Mouse (Mus musculus): ENCODE data around the gene Cdr2l. TPM values are rescaled to one million over a fixed set of nuclear protein-coding genes. Genes with fewer than 3 reads are reported as not detected.
"Not testable (repeated sequence)": the region's sequence is repeated elsewhere in the genome, so short reads cannot be mapped to it uniquely, and the experiment has no call there.

Gene Cdr2l
- polyA plus RNA-seq, 1 experiment from 2014 or later: 14.1 TPM

DNA sequence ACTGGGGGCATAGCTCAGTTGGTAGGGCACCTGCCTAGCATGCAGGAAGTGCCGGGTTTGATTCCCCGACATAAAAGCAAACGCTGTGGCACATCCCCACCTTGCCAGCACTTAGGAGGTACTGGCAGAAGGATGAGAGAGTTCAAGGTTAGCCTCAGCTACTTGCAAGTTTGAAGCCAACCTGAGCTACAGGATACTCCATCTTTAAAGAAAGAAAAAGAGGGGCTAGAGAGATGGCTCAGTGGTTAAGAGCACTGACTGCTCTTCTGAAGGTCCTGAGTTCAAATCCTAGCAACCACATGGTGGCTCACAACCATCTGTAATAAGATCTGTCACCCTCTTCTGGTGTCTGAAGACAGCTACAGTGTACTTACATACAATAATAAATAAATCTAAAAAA, 5.1 kb downstream of the Cdr2l start:
- Histone ChIP-seq H3K4me1 (peaks cover 38% of the 10 kb centered on the region), H3K36me3 (peaks cover 18% of the 10 kb centered on the region)
- H3K9me3 ChIP-seq; H3K4me3 ChIP-seq; H3K9ac ChIP-seq; H3K27me3 ChIP-seq; H3K4me2 ChIP-seq; H3K27ac ChIP-seq; ATAC-seq (ENCODE audit: insufficient number of reproducible peaks, insufficient read depth, low FRiP score, low TSS enrichment, low read depth): not testable (repeated sequence)
- 90% methylated on average over 3 of the region's 3 CpGs for WGBS

DNA sequence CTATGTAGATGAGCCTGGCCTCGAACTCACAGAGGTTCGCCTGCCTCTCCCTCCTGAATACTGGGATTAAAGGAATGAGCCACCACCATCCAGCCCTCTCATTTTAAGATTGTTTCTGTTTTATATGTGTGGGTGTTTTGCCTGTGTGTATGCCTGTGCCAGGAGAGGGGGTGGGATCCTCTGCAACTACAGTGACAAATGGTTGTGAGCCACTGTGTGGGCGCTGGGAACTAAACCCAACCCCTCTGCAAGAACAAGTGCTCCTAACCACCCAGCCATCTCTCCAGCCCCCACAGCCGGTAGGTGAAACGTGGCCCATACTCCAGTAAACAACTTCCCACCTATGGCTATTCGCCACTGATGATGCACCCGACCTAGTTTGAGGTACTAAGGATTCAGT, 9.6 kb downstream of the Cdr2l start:
- ATAC-seq (ENCODE audit: insufficient number of reproducible peaks, insufficient read depth, low FRiP score, low TSS enrichment, low read depth): no peak
- Histone ChIP-seq H3K4me2 (no peak overlapping the region), H3K4me3 (no peak overlapping the region), H3K27ac (no peak overlapping the region), H3K27me3 (no peaks in the 10 kb centered on the region), H3K9ac (no peak overlapping the region), H3K36me3 (peaks cover 61% of the 10 kb centered on the region), H3K4me1 (no peaks in the 10 kb centered on the region), H3K9me3 (no peaks in the 10 kb centered on the region)
- WGBS: 92% methylated on average over 7 of the region's 7 CpGs

DNA sequence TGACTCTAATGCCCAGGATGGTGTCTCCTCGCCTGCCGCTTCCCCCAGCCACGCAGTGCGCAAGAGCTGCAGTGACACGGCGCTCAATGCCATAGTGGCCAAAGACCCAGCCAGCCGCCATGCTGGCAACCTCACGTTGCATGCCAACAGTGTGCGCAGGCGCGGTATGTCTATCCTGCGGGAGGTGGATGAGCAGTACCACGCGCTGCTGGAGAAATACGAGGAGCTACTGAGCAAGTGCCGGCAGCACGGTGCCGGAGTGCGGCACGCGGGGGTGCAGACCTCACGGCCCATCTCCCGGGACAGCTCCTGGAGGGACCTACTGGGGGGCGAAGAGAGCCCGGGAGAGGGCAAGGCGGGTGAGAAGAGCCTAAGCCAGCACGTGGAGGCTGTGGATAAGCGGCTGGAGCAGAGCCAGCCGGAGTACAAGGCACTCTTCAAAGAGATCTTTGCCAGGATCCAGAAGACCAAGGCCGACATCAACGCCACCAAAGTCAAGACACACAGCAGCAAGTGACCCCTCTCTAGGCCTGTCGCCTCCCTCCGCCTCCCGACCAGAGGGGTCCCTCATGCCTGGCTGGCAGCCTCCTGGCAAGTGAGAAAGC, 12.1 kb downstream of the Cdr2l start:
- ATAC-seq (ENCODE audit: insufficient number of reproducible peaks, insufficient read depth, low FRiP score, low TSS enrichment, low read depth): no peak
- Histone ChIP-seq H3K9ac (no peak overlapping the region), H3K27ac (no peak overlapping the region)

DNA sequence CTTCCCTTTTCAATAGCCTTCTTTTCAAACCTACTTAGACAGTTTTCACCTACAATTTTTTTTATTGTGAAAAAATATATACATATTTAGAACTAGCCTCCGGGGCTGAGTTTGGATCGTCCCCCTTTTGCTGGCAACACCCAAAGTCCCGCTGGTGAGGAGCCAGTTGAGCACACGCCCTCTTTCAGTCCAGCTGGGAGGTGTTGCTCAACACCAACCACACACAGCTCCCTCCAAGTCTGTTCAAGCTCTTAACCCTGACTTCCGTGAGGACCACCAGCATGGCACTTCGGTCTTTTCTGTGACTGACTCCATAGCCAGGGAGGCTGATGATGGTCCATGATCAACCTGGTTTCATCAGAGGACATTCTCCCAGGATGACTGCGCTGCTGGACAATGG, 16.4 kb downstream of the Cdr2l start:
- 71% methylated on average over 7 of the region's 7 CpGs for WGBS
- Histone ChIP-seq H3K9me3 (no peaks in the 10 kb centered on the region), H3K4me2 (no peak overlapping the region), H3K27ac (no peak overlapping the region), H3K9ac (no peak overlapping the region), H3K4me3 (no peak overlapping the region), H3K4me1 (peaks cover 6% of the 10 kb centered on the region), H3K36me3 (peaks cover 34% of the 10 kb centered on the region), H3K27me3 (no peaks in the 10 kb centered on the region)
- no peak for ATAC-seq (ENCODE audit: insufficient number of reproducible peaks, insufficient read depth, low FRiP score, low TSS enrichment, low read depth)

More for the DNA sequence above, 12.1 kb downstream of the Cdr2l start:
- peaks cover 63% of the 10 kb centered on the region for H3K36me3 ChIP-seq
- no peaks in the 10 kb centered on the region for H3K27me3 ChIP-seq
- no peak overlapping the region; the same call in 1 of the 2 replicates for H3K4me2 ChIP-seq
- no peaks in the 10 kb centered on the region for H3K9me3 ChIP-seq
- WGBS: 70% methylated on average over 34 of the region's 34 CpGs
- no peaks in the 10 kb centered on the region for H3K4me1 ChIP-seq
- no peak overlapping the region for H3K4me3 ChIP-seq

DNA sequence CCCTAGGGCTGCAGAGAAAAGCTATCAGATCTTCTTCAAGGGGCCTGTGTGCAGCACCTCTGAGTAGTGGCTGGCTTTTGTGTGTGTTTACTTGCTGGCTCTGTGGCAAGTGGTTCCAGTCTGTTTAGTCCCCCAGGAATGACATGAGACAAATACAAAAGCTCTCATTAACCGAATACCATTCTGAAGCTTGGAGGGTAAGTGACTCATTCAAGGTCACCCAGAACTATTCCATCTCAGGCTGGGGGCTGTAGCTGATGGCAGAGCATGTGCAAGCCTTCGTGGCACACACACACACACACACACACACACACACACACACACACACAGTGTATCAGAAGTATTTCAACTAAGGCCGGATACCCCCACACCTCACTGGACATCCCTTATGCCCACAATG, 18.4 kb downstream of the Cdr2l start:
- H3K27me3 ChIP-seq: no peaks in the 10 kb centered on the region

DNA sequence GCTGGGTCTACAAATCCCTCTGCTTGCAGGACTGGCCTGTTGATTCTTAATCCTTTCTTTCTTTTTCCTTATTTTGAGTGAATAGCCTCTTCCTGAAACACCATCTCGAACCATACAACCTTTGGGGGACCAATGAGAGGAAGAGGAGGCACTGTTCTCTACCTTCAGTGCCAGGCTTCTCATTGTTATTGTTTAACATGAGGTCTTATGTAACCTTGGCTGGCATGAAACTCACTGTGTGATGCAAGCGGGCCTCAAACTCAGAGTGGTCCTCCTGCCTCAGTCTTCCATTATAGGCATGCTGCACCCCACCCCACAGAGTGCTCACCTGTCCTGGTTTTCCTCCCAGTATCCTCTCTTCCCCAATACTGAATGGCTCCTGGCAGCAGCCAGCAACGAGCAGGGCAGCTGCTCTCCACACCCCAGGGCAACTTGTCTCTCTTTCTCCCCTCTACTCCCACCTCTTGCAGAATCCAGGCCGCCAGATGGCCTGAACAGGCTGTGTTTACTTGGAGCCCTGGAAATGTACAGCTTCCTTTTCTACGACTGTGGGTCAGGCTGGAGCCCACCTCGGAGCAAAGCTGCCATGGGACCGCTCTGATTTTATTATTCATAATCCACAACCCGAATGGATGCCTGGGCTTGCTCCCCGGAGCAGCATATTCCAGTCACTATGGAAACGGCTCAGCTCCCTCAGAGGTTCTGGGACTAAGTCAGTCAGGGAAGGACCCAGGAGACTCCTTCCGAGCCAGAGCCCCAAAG, 19.1 kb downstream of the Cdr2l start:
- Histone ChIP-seq H3K4me2 (no peak overlapping the region), H3K9ac (no peak overlapping the region), H3K4me1 (peaks cover 16% of the 10 kb centered on the region), H3K27ac (no peak overlapping the region), H3K4me3 (no peak overlapping the region), H3K9me3 (no peaks in the 10 kb centered on the region), H3K27me3 (no peaks in the 10 kb centered on the region), H3K36me3 (peaks cover 9% of the 10 kb centered on the region)
- ATAC-seq (ENCODE audit: insufficient number of reproducible peaks, insufficient read depth, low FRiP score, low TSS enrichment, low read depth): no peak
- 48% methylated on average over 11 of the region's 11 CpGs for WGBS

More for the DNA sequence above, 18.4 kb downstream of the Cdr2l start:
- peaks cover 16% of the 10 kb centered on the region for H3K4me1 ChIP-seq
- peaks cover 14% of the 10 kb centered on the region for H3K36me3 ChIP-seq
- H3K9ac ChIP-seq: no peak overlapping the region
- no peak for ATAC-seq (ENCODE audit: insufficient number of reproducible peaks, insufficient read depth, low FRiP score, low TSS enrichment, low read depth)
- H3K4me2 ChIP-seq: no peak overlapping the region
- H3K9me3 ChIP-seq: no peaks in the 10 kb centered on the region
- H3K27ac ChIP-seq: no peak overlapping the region
- H3K4me3 ChIP-seq: no peak overlapping the region
- 67% methylated on average over 3 of the region's 3 CpGs for WGBS

DNA sequence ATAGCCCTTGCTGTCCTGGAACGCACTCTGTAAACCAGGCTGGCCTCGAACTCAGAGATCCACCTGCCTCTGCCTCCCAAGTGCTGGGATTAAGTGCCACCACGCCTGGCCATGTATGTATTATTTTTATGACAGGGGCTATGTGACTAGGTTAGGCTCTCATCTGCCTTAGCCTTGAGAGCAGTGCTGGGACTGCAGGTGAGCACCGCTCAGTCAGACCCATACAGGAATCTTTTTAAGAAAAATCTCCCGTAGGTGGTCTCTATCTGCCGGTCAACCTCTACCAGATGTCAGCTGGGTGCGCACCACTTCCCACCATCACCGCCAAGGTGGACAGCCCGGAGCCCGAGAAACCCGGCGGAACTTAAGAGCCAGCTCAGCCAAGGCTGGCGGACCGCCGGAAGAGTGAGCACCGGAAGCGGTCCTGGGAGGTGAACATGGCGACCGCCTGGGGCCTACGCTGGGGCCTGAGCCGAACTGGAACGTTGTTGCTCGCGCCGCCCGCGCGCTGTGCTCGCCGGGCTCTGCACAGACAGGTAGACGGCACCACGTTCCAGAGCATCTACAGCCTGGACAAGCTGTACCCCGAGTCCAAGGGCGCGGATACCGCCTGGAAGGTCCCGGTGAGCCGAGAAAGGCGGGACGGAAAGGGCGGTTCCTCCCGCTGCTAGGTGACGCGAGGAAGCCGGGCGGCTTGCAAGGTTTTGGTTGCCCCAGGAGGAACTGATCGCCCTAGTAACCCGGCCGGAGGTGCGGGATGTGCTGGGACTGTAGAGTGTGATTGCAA, 21.8 kb downstream of the Cdr2l start, which contains the start of gene Mrpl58:
Gene Mrpl58 (plus strand): TSS at position 415 of the 787 bp plus-strand sequence.
- H3K27me3 ChIP-seq: no peaks in the 10 kb centered on the region
- 3% methylated on average over 50 of the region's 50 CpGs for WGBS
- peaks cover 16% of the 10 kb centered on the region for H3K4me1 ChIP-seq
- peak within 1 kb of the TSS; percentile 67 for H3K4me2 ChIP-seq
- peaks cover 30% of the 10 kb centered on the region for H3K36me3 ChIP-seq
- peak within 1 kb of the TSS; percentile 77 for H3K4me3 ChIP-seq
- H3K9me3 ChIP-seq: no peaks in the 10 kb centered on the region
- peak within 1 kb of the TSS; percentile 96 for H3K9ac ChIP-seq
- H3K27ac ChIP-seq: peak within 1 kb of the TSS; percentile 93
- ATAC-seq (ENCODE audit: insufficient number of reproducible peaks, insufficient read depth, low FRiP score, low TSS enrichment, low read depth): peak; percentile 87

DNA sequence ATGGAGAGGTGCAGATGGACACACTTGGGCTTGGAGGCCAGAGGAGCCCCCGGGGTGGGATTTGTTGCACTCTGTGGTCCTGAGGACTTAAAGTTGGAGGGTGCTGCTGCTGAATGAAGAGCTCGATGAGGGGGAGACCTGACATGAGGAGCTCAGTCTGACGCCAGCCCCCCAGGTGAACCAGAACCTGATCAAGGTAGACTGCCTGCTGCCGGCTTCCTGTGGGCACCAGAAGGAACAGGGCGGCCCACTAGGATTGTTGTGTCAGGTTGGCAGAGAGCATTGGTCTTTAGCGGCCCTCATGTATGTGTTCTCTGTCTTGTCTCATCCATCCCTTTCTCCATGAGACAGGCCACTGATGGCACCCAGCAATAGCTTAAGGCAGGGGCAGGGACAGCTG, 24.0 kb downstream of the Cdr2l start:
- H3K4me3 ChIP-seq: no peak overlapping the region
- WGBS: 95% methylated on average over 6 of the region's 6 CpGs
- peaks cover 15% of the 10 kb centered on the region for H3K4me1 ChIP-seq
- no peaks in the 10 kb centered on the region for H3K9me3 ChIP-seq
- no peak overlapping the region for H3K9ac ChIP-seq
- no peak overlapping the region for H3K4me2 ChIP-seq
- H3K36me3 ChIP-seq: peaks cover 48% of the 10 kb centered on the region
- no peaks in the 10 kb centered on the region for H3K27me3 ChIP-seq
- ATAC-seq (ENCODE audit: insufficient number of reproducible peaks, insufficient read depth, low FRiP score, low TSS enrichment, low read depth): no peak
- no peak overlapping the region for H3K27ac ChIP-seq

DNA sequence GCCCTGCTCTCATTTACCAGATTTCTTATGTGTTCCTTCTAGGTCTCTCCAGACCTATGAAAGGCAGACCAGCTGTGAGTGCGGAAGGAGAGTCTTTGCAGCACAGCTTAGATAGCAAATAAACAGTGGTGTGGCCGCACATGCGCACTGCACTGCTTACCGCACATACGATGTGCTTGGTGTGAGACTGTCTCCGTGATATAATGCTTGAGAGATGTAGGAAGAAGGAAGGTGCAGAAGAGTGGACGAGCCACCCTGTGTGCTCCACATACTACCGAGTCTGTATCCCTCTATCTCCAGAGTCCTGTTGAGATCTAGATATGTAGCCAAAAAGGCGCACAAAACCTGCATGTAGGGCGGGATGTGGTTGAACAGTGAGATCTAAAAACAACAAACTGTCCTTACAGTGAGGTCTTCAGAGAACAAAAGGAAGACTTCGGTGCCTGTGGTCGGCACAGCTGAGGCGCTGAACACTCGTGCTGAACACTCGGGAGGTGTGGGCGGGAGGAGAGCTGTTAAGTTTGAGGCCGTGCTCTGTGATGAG, 25.2 kb downstream of the Cdr2l start:
- WGBS: 92% methylated on average over 17 of the region's 17 CpGs
- H3K36me3 ChIP-seq: peaks cover 54% of the 10 kb centered on the region
- no peak overlapping the region for H3K4me3 ChIP-seq
- ATAC-seq (ENCODE audit: insufficient number of reproducible peaks, insufficient read depth, low FRiP score, low TSS enrichment, low read depth): no peak
- H3K4me1 ChIP-seq: peaks cover 18% of the 10 kb centered on the region
- no peaks in the 10 kb centered on the region for H3K27me3 ChIP-seq
- H3K9me3 ChIP-seq: no peaks in the 10 kb centered on the region
- no peak overlapping the region for H3K27ac ChIP-seq
- no peak overlapping the region for H3K9ac ChIP-seq
- H3K4me2 ChIP-seq: no peak overlapping the region

DNA sequence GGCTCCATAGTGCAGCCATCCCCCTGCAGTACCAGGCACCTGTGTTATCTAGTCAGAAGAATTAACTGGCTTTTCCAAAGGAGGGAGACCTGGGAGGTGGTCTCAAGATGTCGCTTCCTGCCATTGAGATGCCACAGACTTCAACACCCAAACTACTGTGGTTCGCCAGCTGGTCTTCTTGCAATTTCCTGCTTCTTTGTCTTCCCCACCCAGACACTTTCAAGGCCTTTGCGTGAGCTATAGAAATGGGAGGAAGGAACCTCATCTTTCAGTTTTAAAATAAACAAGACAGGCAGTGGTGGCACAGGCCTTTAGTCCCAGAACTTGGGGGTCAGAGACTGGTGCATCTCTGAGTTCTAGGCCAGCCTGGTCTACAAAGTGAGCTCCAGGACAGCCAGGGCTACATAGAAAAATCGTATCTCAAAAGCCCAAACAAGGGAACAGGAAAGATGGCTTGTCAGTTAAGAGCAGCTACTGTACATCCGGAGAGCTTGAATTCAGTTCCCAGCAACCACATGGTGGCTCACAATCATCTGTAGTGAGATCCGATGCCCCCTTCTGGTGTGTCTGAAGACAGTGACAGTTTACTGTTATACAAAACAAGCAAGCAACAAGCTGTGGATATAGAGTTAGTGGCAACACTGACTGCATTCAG, 26.7 kb downstream of the Cdr2l start:
- Histone ChIP-seq H3K4me3 (no peak overlapping the region), H3K4me1 (peaks cover 25% of the 10 kb centered on the region), H3K27ac (peak overlapping the region; percentile 18; the same call in 1 of the 2 replicates), H3K4me2 (no peak overlapping the region), H3K36me3 (peaks cover 54% of the 10 kb centered on the region), H3K27me3 (no peaks in the 10 kb centered on the region), H3K9me3 (no peaks in the 10 kb centered on the region), H3K9ac (no peak overlapping the region)
- ATAC-seq (ENCODE audit: insufficient number of reproducible peaks, insufficient read depth, low FRiP score, low TSS enrichment, low read depth): no peak
- WGBS: 87% methylated on average over 6 of the region's 6 CpGs

DNA sequence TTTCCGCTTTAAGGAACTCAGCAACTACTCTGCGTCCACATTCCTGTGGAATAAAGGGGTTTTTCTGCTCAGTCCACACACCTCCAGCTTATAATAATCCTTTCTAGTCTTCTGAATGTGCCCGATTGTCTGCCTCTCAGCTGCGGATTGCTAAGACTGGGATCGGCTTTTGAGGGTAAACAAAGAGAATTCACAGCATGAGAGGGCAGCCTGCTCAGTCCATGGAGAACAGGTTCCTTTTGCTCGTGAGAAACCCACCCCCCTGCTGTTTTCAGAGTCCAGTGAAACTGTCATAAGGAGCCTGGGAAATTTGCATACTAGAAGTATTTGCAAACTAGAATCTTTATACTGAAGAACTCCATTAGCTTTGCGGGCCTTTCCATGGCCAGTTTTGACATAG, 27.8 kb downstream of the Cdr2l start:
- no peak for ATAC-seq (ENCODE audit: insufficient number of reproducible peaks, insufficient read depth, low FRiP score, low TSS enrichment, low read depth)
- Histone ChIP-seq H3K4me1 (peaks cover 27% of the 10 kb centered on the region), H3K27me3 (no peaks in the 10 kb centered on the region), H3K36me3 (peaks cover 54% of the 10 kb centered on the region), H3K9me3 (no peaks in the 10 kb centered on the region), H3K27ac (no peak overlapping the region), H3K4me3 (no peak overlapping the region), H3K4me2 (no peak overlapping the region), H3K9ac (peak overlapping the region; percentile 11; the same call in 1 of the 2 replicates)
- WGBS: 65% methylated on average over 7 of the region's 7 CpGs
